Mouse (Mus musculus) c-Kit-positive CD71-positive TER-119-negative erythroid progenitor cells, embryonic 14.5 days (primary cell): ENCODE measurements around the gene Gm973.
"Not testable (repeated sequence)": the region's sequence is repeated elsewhere in the genome, so short reads cannot be mapped to it uniquely, and the experiment has no call there.

Experiments used
- DNase-seq: peaks from one replicate; pipeline ENCODE4 v3.0.0-alpha.2; 2013; ENCODE audit warnings: low read depth

Gm973 gene

GRCm38 (mm10) chr1:59629194-59629593, 113.1 kb downstream of the Gm973 start:
- no peak for DNase-seq

GRCm38 (mm10) chr1:59630356-59630755, 114.3 kb downstream of the Gm973 start:
- DNase-seq: not testable (repeated sequence)

GRCm38 (mm10) chr1:59631986-59632659, 116.1 kb downstream of the Gm973 start:
- no peak for DNase-seq

- no peak for DNase-seq
Observed at GRCm38 (mm10) chr1:59633056-59633455, 117.0 kb downstream of the Gm973 start.

- no peak for DNase-seq
Observed at GRCm38 (mm10) chr1:59636349-59636748, 120.3 kb downstream of the Gm973 start.

- no peak for DNase-seq
Observed at GRCm38 (mm10) chr1:59638371-59638770, 122.3 kb downstream of the Gm973 start.

GRCm38 (mm10) chr1:59642488-59642887, 126.4 kb downstream of the Gm973 start:
- no peak for DNase-seq

- not testable (repeated sequence) for DNase-seq
Observed at GRCm38 (mm10) chr1:59646502-59646901, 130.4 kb downstream of the Gm973 start.

- DNase-seq: no peak
Observed at GRCm38 (mm10) chr1:59651201-59651819, 135.2 kb downstream of the Gm973 start.

GRCm38 (mm10) chr1:59653243-59653911, 137.3 kb downstream of the Gm973 start:
- no peak for DNase-seq

- DNase-seq: no peak
Observed at GRCm38 (mm10) chr1:59656244-59657171, 140.4 kb downstream of the Gm973 start.

- DNase-seq: no peak
Observed at GRCm38 (mm10) chr1:59663456-59664135, 147.5 kb downstream of the Gm973 start.

- DNase-seq: no peak
Observed at GRCm38 (mm10) chr1:59668871-59669270, 152.8 kb downstream of the Gm973 start.

GRCm38 (mm10) chr1:59669962-59670630, 154.0 kb downstream of the Gm973 start:
- DNase-seq: no peak

GRCm38 (mm10) chr1:59670641-59671168, 154.6 kb downstream of the Gm973 start, which contains the start of gene Sumo1:
Gene Sumo1 (minus strand): TSS chr1:59670834.
- DNase-seq: peak; percentile 89

- DNase-seq: no peak
Observed at GRCm38 (mm10) chr1:59673661-59674060, 157.6 kb downstream of the Gm973 start.

GRCm38 (mm10) chr1:59683926-59684818, 168.1 kb downstream of the Gm973 start:
- DNase-seq: no peak

GRCm38 (mm10) chr1:59684819-59685755, 169.0 kb downstream of the Gm973 start, which contains the start of gene Nop58:
Gene Nop58 (plus strand): TSS chr1:59684971.
- peak; percentile 95 for DNase-seq
